ENCODE assay signal across 19 mouse cellular contexts in genomic region chr10:20818548-20818947, GRCm38 (mm10).
DNase-seq lines count a peak whose midpoint lies in the region; ATAC-seq lines count a peak whose summit lies in the region.
"Had no signal": no experiment of that assay in that cellular context is flagged by ENCODE, and none has a peak within 500 bp of the region (broad histone marks: within the 10 kb centered on the region; RNA-seq: fewer than 3 reads in every experiment).

No protein-coding gene starts in this region.

- ATAC-seq in granulocyte monocyte progenitor cell, adult 5-6 weeks (replicated peaks; ENCODE audit: poor library complexity, severe bottlenecking), result peak; percentile 55; the same call in 1 of the 2 replicates
- ATAC-seq: forebrain, embryonic 13.5 days; forebrain, embryonic 16.5 days; intestine, postnatal 0 days had no signal

- DNase-seq in right cerebral cortex, adult 18-20 months, result peak; percentile 9
- no peak for DNase-seq in right cerebral cortex, adult 2 months (ENCODE audit: low spot score in 2 of 2)
- DNase-seq in brain, adult 2 months (ENCODE audit: low read depth, low spot score), result peak; percentile 35
- peak; percentile 63 for DNase-seq in telencephalon, adult 2 months (ENCODE audit: low read depth, low spot score)
- DNase-seq in MN1 (ENCODE audit: low spot score), result no peak
- DNase-seq in layer of hippocampus, postnatal 36 days, result no peak
- DNase-seq in gastrocnemius, postnatal 14 days, result no peak
- DNase-seq: adrenal gland, adult 8-10 months; adrenal gland, postnatal 25 days; cerebellum, adult 18-20 months; cerebellum, adult 9-10 months; cerebellum, postnatal 25 days; embryo, embryonic 11 days; gastrocnemius, postnatal 36 days; heart, adult 11 months had no signal

- intact Hi-C loops in gastrocnemius, postnatal 14 days (cut with DNase I; ENCODE audit: low total_unique reads), result no loop called here

Comparison
In these comparisons a context has a peak if more than half of its experiments do, and no peak if none do; other contexts are left out.
1. DNase-seq: peak in right cerebral cortex, adult 18-20 months (single experiment), brain, adult 2 months (single experiment) and telencephalon, adult 2 months (single experiment); none in right cerebral cortex, adult 2 months (0 of 2), MN1 (single experiment), layer of hippocampus, postnatal 36 days (0 of 2) and gastrocnemius, postnatal 14 days (single experiment).